Mouse (Mus musculus): ENCODE data around the gene Abcd1. TPM values are rescaled to one million over a fixed set of nuclear protein-coding genes. Genes with fewer than 3 reads are reported as not detected.
A peak's percentile ranks its signal among the peaks of the same experiment; 100 is the strongest.

The Abcd1 gene
- polyA plus RNA-seq, 1 experiment from 2014 or later = 8.9 TPM

DNA sequence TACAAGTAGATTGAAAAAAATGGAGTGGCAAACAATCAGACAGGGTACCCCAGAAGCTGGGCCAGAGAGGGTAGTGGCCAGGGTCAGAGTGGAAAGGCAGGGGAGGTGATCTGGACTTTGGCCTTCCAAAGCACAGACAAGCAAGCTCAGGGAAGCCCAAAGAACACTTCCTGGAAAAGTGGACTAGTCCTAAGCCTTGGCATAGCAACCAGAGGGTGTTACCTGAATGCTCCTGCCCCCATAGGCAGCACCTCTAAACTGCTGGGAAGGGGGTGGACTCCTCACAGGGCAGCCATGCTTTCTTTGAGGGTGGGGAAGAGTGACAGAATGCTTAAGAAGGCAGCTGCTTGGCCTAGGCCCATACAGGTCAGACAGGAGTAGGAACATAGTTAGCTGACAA lies 31.4 kb upstream of the Abcd1 start:
- no peak overlapping the region for H3K27ac ChIP-seq (ENCODE audit: low read depth, low read length)
- no peaks in the 10 kb centered on the region for H3K27me3 ChIP-seq (ENCODE audit: control insufficient read depth, insufficient read depth, low read length)
- ATAC-seq (replicated peaks; ENCODE audit: low FRiP score) = no peak
- H3K36me3 ChIP-seq (ENCODE audit: control insufficient read depth, insufficient read depth, low read length) = no peaks in the 10 kb centered on the region
- H3K9me3 ChIP-seq (ENCODE audit: control insufficient read depth, low read length) = no peaks in the 10 kb centered on the region
- H3K4me3 ChIP-seq (ENCODE audit: low read depth, low read length) = no peak overlapping the region
- DNase-seq (ENCODE audit: low spot score) = no peak
- H3K4me2 ChIP-seq (ENCODE audit: low read depth, low read length, severe bottlenecking) = no peak overlapping the region
- H3K4me1 ChIP-seq (replicated peaks; ENCODE audit: control insufficient read depth, insufficient read depth, low read length) = no peaks in the 10 kb centered on the region
- H3K9ac ChIP-seq (ENCODE audit: low read length) = no peak overlapping the region

DNA sequence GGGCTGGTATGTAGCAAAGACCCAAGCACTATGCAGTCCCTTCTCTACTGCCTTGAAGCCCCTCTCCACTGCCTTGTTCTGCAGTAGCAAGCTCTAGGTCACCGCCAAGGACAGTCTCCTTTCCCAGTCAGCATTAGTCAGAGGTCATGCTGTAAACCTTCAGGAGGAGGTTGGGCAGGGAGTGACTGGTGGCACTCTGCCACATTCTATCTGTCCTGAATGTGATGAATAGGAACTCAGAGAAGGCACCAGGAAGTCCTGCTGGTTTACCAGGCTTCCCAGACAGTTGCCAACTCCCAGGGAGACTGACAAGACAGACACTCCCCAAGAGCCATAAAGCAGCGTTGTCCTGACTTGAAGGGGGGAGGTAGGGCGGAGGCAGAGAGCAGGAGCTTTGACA lies 30.8 kb upstream of the Abcd1 start:
- no peak overlapping the region for H3K4me3 ChIP-seq (ENCODE audit: low read depth, low read length)

DNA sequence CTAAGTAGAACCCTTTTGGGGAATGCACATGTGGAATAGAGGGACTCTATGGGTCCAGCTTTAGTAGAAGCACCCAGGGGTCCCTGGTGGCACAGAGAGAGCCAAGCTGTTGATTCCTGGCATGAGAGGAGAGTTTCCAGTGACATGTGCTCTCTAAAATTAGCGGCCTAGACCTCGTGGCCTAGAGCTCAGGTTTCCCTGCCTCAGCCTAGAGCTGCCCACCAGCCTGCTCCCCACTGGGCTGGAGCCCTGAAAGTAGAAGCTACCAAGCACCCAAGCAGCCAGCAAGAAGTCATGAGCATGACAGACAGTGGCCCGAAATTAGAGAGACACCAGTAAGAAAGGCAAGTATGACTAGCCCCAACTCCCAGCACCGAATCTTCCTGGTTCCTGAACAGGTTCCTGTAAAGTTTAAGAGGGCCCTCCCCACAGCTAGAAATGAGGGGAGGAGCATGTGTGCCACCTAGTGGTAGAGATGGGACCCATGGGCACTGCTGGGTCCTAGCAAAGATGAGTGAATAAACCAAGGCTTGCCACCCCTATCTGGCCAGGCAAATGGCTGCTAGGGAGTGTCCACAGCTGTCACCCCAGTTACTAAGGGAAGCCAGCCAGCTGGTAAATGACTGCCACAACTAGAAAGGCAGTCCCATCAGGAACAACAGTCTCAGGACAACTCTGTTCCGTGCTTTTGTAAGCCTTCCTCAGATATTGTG lies 25.3 kb upstream of the Abcd1 start:
- no peaks in the 10 kb centered on the region for H3K4me1 ChIP-seq (replicated peaks; ENCODE audit: control insufficient read depth, insufficient read depth, low read length)
- H3K4me3 ChIP-seq (ENCODE audit: low read depth, low read length) = no peak overlapping the region
- H3K27ac ChIP-seq (ENCODE audit: low read depth, low read length) = no peak overlapping the region
- no peak overlapping the region for H3K9ac ChIP-seq (ENCODE audit: low read length)
- H3K27me3 ChIP-seq (ENCODE audit: control insufficient read depth, insufficient read depth, low read length) = no peaks in the 10 kb centered on the region
- peak; percentile 54 for DNase-seq (ENCODE audit: low spot score)
- no peaks in the 10 kb centered on the region for H3K36me3 ChIP-seq (ENCODE audit: control insufficient read depth, insufficient read depth, low read length)
- 81% methylated on average over 5 of the region's 5 CpGs for WGBS
- H3K9me3 ChIP-seq (ENCODE audit: control insufficient read depth, low read length) = no peaks in the 10 kb centered on the region
- ATAC-seq (replicated peaks; ENCODE audit: low FRiP score) = no peak
- no peak overlapping the region for H3K4me2 ChIP-seq (ENCODE audit: low read depth, low read length, severe bottlenecking)

More for the DNA sequence above, 30.8 kb upstream of the Abcd1 start:
- H3K36me3 ChIP-seq (ENCODE audit: control insufficient read depth, insufficient read depth, low read length) = no peaks in the 10 kb centered on the region
- 96% methylated on average over 3 of the region's 3 CpGs for WGBS
- no peak overlapping the region for H3K4me2 ChIP-seq (ENCODE audit: low read depth, low read length, severe bottlenecking)
- DNase-seq (ENCODE audit: low spot score) (no peak), ATAC-seq (replicated peaks; ENCODE audit: low FRiP score) (no peak)
- H3K4me1 ChIP-seq (replicated peaks; ENCODE audit: control insufficient read depth, insufficient read depth, low read length) = no peaks in the 10 kb centered on the region
- no peaks in the 10 kb centered on the region for H3K27me3 ChIP-seq (ENCODE audit: control insufficient read depth, insufficient read depth, low read length)
- H3K9me3 ChIP-seq (ENCODE audit: control insufficient read depth, low read length) = no peaks in the 10 kb centered on the region
- no peak overlapping the region for H3K9ac ChIP-seq (ENCODE audit: low read length)
- H3K27ac ChIP-seq (ENCODE audit: low read depth, low read length) = no peak overlapping the region

DNA sequence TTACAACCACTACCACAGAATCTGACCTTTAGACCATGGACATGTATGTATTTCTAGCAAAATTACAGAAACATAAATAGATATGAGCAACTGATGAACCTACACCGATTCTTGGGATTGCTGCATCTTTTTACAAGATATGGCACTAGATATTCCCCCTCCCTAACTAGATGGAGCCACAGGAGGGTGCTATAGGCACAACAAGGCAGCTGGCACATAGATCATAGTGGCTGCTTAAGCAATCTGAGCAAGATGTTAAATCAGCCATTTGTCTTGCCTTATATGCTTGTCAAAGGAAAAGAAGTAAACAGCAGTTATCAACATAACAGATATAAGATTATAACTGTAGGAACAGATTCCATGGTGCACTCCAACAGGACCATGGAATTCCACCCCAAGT lies 15.9 kb upstream of the Abcd1 start:
- DNase-seq (ENCODE audit: low spot score) (no peak), ATAC-seq (replicated peaks; ENCODE audit: low FRiP score) (no peak)
- no peaks in the 10 kb centered on the region for H3K36me3 ChIP-seq (ENCODE audit: control insufficient read depth, insufficient read depth, low read length)
- H3K4me1 ChIP-seq (replicated peaks; ENCODE audit: control insufficient read depth, insufficient read depth, low read length) = no peaks in the 10 kb centered on the region
- H3K27ac ChIP-seq (ENCODE audit: low read depth, low read length) = no peak overlapping the region
- no peaks in the 10 kb centered on the region for H3K9me3 ChIP-seq (ENCODE audit: control insufficient read depth, low read length)
- H3K4me2 ChIP-seq (ENCODE audit: low read depth, low read length, severe bottlenecking) = no peak overlapping the region
- no peaks in the 10 kb centered on the region for H3K27me3 ChIP-seq (ENCODE audit: control insufficient read depth, insufficient read depth, low read length)
- no peak overlapping the region for H3K9ac ChIP-seq (ENCODE audit: low read length)
- H3K4me3 ChIP-seq (ENCODE audit: low read depth, low read length) = no peak overlapping the region
- 100% methylated on average over 1 of the region's 1 CpGs for WGBS

DNA sequence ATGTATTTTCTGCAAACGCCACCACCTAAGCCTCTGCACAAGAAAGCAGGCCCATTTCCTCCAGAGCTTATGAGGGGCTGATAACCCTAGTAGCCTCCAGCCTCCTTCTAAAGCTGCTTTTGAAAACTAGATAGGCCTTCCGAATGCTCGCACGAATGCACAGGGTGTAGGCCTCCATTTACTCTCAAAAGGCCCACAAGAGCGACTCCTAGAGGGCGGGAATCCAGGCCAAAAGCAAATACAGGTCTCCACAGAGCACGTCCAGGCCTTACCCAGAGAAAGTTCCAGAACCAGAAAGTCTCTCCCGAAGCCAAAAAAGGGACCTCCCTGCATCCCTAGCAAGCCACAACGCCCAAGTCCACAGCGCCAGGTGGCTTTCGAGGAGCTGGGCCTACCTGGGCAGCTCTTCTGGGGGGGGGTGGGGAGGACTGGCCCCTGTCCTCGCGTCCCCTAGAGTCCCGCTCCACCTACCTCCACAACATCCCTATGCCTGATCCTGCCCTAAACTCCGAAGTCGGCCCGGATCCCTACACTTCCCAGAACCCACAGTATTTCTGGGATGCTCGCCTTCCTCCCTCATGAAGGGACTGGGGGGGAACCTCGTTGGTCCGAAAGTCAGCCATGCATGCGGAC lies 805 bp upstream of the Abcd1 start:
- DNase-seq (ENCODE audit: low spot score) = no peak
- ATAC-seq (replicated peaks; ENCODE audit: low FRiP score) = no peak
- H3K4me1 ChIP-seq (replicated peaks; ENCODE audit: control insufficient read depth, insufficient read depth, low read length) = peaks cover 2% of the 10 kb centered on the region; the same call in 1 of the 2 replicates
- peak overlapping the region; percentile 46 for H3K4me3 ChIP-seq (ENCODE audit: low read depth, low read length)
- peak overlapping the region; percentile 53 for H3K4me2 ChIP-seq (ENCODE audit: low read depth, low read length, severe bottlenecking)
- WGBS = 31% methylated on average over 21 of the region's 21 CpGs
- peak overlapping the region; percentile 59 for H3K9ac ChIP-seq (ENCODE audit: low read length)
- no peaks in the 10 kb centered on the region for H3K9me3 ChIP-seq (ENCODE audit: control insufficient read depth, low read length)
- no peaks in the 10 kb centered on the region; the same call in 1 of the 2 replicates for H3K27me3 ChIP-seq (ENCODE audit: control insufficient read depth, insufficient read depth, low read length)
- no peaks in the 10 kb centered on the region for H3K36me3 ChIP-seq (ENCODE audit: control insufficient read depth, insufficient read depth, low read length)
- H3K27ac ChIP-seq (ENCODE audit: low read depth, low read length) = no peak overlapping the region

DNA sequence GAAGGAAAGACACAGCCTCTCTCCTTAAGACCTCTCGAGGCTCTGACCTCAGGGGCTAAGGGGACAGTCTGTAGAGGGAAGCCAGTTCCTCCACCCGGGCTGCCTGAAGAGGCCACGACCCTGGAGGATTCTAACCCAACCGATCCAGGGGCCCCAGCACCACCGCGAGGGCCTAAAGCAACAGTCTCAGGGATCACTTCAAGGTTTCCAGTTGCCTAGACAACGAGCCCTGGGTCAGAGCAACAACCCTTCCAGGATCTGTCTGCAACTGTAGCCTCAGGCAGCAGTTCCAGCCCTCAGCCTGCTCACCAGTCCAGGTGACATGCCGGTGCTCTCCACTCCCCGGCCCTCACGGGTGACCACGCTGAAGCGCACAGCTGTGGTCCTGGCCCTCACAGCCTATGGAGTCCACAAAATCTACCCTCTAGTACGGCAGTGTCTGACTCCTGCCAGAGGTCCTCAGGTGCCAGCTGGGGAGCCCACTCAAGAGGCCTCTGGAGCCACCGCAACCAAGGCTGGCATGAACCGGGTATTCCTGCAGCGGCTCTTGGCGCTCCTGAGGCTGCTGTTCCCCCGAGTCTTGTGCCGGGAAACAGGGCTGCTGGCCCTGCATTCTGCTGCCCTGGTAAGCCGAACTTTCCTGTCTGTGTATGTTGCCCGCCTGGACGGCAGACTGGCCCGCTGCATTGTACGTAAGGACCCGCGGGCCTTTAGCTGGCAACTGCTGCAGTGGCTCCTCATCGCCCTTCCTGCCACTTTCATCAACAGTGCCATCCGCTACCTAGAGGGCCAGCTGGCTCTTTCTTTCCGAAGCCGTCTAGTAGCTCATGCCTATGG lies 530 bp downstream of the Abcd1 start:
- WGBS = 43% methylated on average over 28 of the region's 30 CpGs

DNA sequence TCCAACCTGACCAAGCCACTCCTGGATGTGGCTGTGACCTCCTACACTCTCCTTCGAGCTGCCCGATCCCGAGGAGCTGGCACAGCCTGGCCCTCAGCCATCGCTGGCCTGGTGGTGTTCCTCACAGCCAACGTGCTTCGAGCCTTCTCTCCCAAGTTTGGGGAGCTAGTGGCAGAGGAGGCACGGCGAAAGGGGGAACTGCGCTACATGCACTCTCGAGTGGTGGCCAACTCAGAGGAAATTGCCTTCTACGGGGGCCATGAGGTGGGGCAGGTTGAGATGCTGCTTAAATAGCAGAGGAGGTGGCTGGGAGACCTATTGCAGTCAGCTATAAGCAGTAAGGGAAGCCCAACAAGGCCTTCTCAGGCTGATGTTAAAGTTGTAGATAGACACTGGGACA lies 1.3 kb downstream of the Abcd1 start:
- no peak overlapping the region for H3K27ac ChIP-seq (ENCODE audit: low read depth, low read length)
- no peak overlapping the region for H3K9ac ChIP-seq (ENCODE audit: low read length)
- no peak for DNase-seq (ENCODE audit: low spot score)
- H3K4me2 ChIP-seq (ENCODE audit: low read depth, low read length, severe bottlenecking) = peak overlapping the region; percentile 57; the same call in 1 of the 2 replicates
- peaks cover 2% of the 10 kb centered on the region; the same call in 1 of the 2 replicates for H3K4me1 ChIP-seq (replicated peaks; ENCODE audit: control insufficient read depth, insufficient read depth, low read length)
- H3K9me3 ChIP-seq (ENCODE audit: control insufficient read depth, low read length) = no peaks in the 10 kb centered on the region
- no peak for ATAC-seq (replicated peaks; ENCODE audit: low FRiP score)
- 74% methylated on average over 11 of the region's 11 CpGs for WGBS
- H3K4me3 ChIP-seq (ENCODE audit: low read depth, low read length) = no peak overlapping the region
- no peaks in the 10 kb centered on the region; the same call in 1 of the 2 replicates for H3K27me3 ChIP-seq (ENCODE audit: control insufficient read depth, insufficient read depth, low read length)
- H3K36me3 ChIP-seq (ENCODE audit: control insufficient read depth, insufficient read depth, low read length) = no peaks in the 10 kb centered on the region

More for the DNA sequence above, 530 bp downstream of the Abcd1 start:
- Histone ChIP-seq H3K9ac (ENCODE audit: low read length) (peak overlapping the region; percentile 48), H3K9me3 (ENCODE audit: control insufficient read depth, low read length) (no peaks in the 10 kb centered on the region), H3K4me2 (ENCODE audit: low read depth, low read length, severe bottlenecking) (peak overlapping the region; percentile 57), H3K27ac (ENCODE audit: low read depth, low read length) (peak overlapping the region; percentile 51), H3K36me3 (ENCODE audit: control insufficient read depth, insufficient read depth, low read length) (no peaks in the 10 kb centered on the region), H3K4me1 (replicated peaks; ENCODE audit: control insufficient read depth, insufficient read depth, low read length) (peaks cover 2% of the 10 kb centered on the region; the same call in 1 of the 2 replicates), H3K27me3 (ENCODE audit: control insufficient read depth, insufficient read depth, low read length) (no peaks in the 10 kb centered on the region; the same call in 1 of the 2 replicates), H3K4me3 (ENCODE audit: low read depth, low read length) (peak overlapping the region; percentile 46)
- ATAC-seq (replicated peaks; ENCODE audit: low FRiP score) (peak; percentile 44; the same call in 1 of the 2 replicates), DNase-seq (ENCODE audit: low spot score) (no peak)

DNA sequence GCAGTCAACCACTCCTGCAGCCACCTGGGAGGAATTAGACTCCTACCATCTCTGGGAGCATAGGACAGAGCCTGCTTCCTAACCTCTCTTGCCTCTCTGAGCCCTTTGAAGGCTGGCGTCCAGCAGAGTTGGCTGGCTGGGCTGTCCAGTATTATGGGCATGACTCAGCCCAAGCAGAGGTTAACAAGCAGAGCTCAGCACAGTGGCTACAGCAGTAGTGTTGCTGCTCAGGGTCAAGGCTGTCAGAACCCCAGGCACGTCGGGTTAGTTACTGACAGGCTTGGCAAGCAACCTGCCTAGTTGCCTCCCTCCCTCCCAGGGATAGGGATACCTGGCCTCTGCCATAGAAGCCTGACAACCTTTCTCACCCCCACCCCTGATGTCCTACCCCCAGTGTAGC lies 1.9 kb downstream of the Abcd1 start:
- Histone ChIP-seq H3K9me3 (ENCODE audit: control insufficient read depth, low read length) (no peaks in the 10 kb centered on the region), H3K4me2 (ENCODE audit: low read depth, low read length, severe bottlenecking) (no peak overlapping the region), H3K4me3 (ENCODE audit: low read depth, low read length) (no peak overlapping the region), H3K9ac (ENCODE audit: low read length) (no peak overlapping the region), H3K27ac (ENCODE audit: low read depth, low read length) (no peak overlapping the region), H3K27me3 (ENCODE audit: control insufficient read depth, insufficient read depth, low read length) (no peaks in the 10 kb centered on the region; the same call in 1 of the 2 replicates), H3K4me1 (replicated peaks; ENCODE audit: control insufficient read depth, insufficient read depth, low read length) (peaks cover 2% of the 10 kb centered on the region; the same call in 1 of the 2 replicates), H3K36me3 (ENCODE audit: control insufficient read depth, insufficient read depth, low read length) (no peaks in the 10 kb centered on the region)
- no peak for ATAC-seq (replicated peaks; ENCODE audit: low FRiP score)
- no peak for DNase-seq (ENCODE audit: low spot score)
- 49% methylated on average over 3 of the region's 3 CpGs for WGBS
